Mouse (Mus musculus) embryonic facial prominence, embryonic 10.5 days (tissue): Measurements from ENCODE around the gene 4931414P19Rik. TPM values are rescaled to one million over a fixed set of nuclear protein-coding genes. Genes with fewer than 3 reads are reported as not detected.

Experiments
- DNase-seq: peaks from one replicate; pipeline ENCODE4 v3.0.0-alpha.2; 2017; ENCODE audit warnings: low spot score
- H3K27ac ChIP-seq: fragments of 300-500 bp; sonication (generic); replicated peaks from 2 replicates; pipeline ENCODE4 v1.5.1; 2016; ENCODE audit warnings: mild to moderate bottlenecking
- H3K27me3 ChIP-seq: fragments of 300-500 bp; sonication (generic); replicated peaks from 2 replicates; pipeline ENCODE4 v1.6.1; 2016; ENCODE audit warnings: low read depth, mild to moderate bottlenecking; ENCODE audit not compliant: poor library complexity, severe bottlenecking
- H3K36me3 ChIP-seq: fragments of 300-500 bp; sonication (generic); replicated peaks from 2 replicates; pipeline ENCODE4 v1.6.1; 2016; ENCODE audit warnings: mild to moderate bottlenecking, moderate library complexity
- H3K4me1 ChIP-seq: fragments of 300-500 bp; sonication (generic); 2 replicates; pipeline ENCODE4 v1.6.1; 2016
- H3K4me3 ChIP-seq: fragments of 300-500 bp; sonication (generic); 2 replicates; pipeline ENCODE4 v1.5.1; 2016; ENCODE audit warnings: mild to moderate bottlenecking, moderate library complexity
- H3K9me3 ChIP-seq: fragments of 300-500 bp; sonication (generic); 2 replicates; pipeline ENCODE4 v1.6.1; 2016; ENCODE audit warnings: mild to moderate bottlenecking
- WGBS: fragments of 180-500 bp; shearing (Covaris S2); methylation state at CpG from one replicate; pipeline ENCODE4 v1.1.7; 2016; 5-methylcytosine and 5-hydroxymethylcytosine counted together
- microRNA counts: library from miRNA; unstranded; fragments of <30 nt; microRNA quantifications from one replicate; lab custom pipeline; 2017
- microRNA-seq: library from miRNA; unstranded; fragments of <30 nt; microRNA quantifications from one replicate; pipeline ENCODE4, GENCODE M21; 2017
- polyA plus RNA-seq: library from polyadenylated mRNA; unstranded; fragments of >200 nt; fragmentation: Nextera tagmentation; extraction: Ambion mirVana; gene quantifications from 2 replicates; pipeline ENCODE4 v1.2.1, GENCODE M21; 2016

Gene 4931414P19Rik
- polyA plus RNA-seq, 1 experiment from 2014 or later, result 9.3 TPM

DNA sequence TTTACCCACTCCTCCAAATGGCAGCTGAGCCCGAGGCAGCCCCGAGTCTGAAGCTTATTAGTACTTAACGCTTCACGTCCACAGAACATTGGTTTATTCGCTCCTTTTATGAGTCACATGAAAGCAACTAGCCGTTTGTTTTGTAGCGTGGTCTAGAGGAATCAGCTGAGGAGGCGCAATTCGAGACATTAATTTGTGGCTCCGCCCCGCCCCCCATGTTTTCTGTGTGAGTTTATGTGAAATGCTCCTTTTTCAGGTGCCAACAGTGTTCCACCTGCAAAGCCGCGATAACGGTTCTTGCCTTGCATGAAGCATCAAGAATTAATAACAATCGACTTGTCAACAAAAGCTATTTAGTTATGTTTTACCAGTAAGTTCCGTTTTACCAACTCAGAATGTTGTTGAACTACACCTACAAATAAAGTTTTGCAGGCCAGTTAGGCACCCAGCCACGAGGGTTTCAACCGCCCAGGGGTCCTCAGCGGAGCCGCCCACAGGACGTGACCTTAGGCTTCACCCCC is 52.3 kb downstream of the 4931414P19Rik start:
- no peaks in the 10 kb centered on the region; the same call in 1 of the 2 replicates for H3K27me3 ChIP-seq
- H3K36me3 ChIP-seq, result peaks cover 38% of the 10 kb centered on the region
- peaks cover 15% of the 10 kb centered on the region for H3K4me1 ChIP-seq
- 6% methylated on average over 21 of the region's 21 CpGs for WGBS
- peak overlapping the region; percentile 96 for H3K27ac ChIP-seq
- peak; percentile 61 for DNase-seq
- H3K9me3 ChIP-seq, result no peaks in the 10 kb centered on the region
- peak overlapping the region; percentile 72 for H3K4me3 ChIP-seq

DNA sequence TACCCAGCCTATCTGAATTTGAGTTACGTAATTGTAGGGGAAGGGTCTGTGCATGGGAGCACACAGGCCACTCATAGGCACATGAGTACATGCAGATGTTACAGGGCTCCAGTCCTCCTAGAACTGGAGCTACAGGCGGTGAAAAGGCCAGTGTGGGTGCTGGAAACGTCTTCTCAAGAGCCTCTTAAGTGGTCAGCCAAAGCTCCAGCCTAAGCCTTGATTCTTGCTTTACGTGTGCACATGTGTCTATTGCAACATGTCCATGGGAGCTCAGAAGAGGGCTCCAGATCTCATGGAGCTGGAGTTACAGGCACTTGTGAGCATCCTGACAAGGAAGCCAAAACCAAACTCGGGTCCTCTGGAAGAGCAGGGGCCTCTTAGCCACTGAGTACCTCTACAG is 61.1 kb downstream of the 4931414P19Rik start:
- DNase-seq, result no peak
- Histone ChIP-seq H3K27me3 (no peaks in the 10 kb centered on the region), H3K36me3 (peaks cover 87% of the 10 kb centered on the region), H3K4me1 (peaks cover 4% of the 10 kb centered on the region; the same call in 1 of the 2 replicates), H3K27ac (no peak overlapping the region), H3K4me3 (no peak overlapping the region), H3K9me3 (no peaks in the 10 kb centered on the region)
- WGBS, result 96% methylated on average over 5 of the region's 5 CpGs

DNA sequence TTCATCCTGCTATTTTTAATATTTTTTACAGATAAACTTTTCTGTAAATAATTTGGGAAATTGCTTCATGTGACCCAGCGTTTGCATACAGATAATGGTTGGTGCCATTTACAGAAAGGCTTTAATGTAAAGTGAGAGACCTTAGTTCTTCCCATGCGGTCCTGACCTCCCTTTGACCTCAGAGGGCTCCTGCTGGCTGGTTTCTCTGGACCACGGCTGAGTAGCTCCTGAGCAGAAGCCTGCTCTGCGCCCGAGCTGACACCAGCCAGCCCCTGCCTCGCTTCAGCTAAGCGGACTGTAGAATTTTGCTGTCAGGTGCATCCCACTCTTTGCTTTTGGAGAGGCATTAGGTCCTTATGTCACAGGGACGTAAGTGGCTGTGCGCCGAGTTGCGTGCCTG is 65.0 kb downstream of the 4931414P19Rik start:
- peaks cover 51% of the 10 kb centered on the region for H3K36me3 ChIP-seq
- peaks cover 4% of the 10 kb centered on the region; the same call in 1 of the 2 replicates for H3K4me1 ChIP-seq
- no peak overlapping the region for H3K4me3 ChIP-seq
- H3K27ac ChIP-seq, result no peak overlapping the region
- 76% methylated on average over 11 of the region's 11 CpGs for WGBS
- DNase-seq, result no peak
- no peaks in the 10 kb centered on the region for H3K27me3 ChIP-seq
- no peaks in the 10 kb centered on the region for H3K9me3 ChIP-seq

DNA sequence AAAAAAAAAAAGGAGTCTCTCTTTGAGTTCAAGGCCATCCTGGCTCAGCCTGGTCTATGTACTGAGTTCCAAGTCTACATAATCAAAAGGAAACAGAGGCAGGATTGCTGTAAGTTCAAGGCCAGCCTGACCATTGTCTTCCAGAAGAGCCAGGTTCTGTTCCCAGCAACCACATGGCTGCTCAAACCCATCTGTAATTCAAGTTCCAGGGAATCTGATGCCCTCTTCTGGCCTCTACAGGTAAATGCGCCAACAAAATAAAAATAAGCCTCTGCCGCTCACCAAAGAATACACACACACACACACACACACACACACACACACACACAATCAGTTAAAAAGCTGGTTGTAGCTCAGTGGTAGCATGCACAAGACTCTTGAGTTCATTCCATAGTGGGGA is 67.2 kb downstream of the 4931414P19Rik start:
- Histone ChIP-seq H3K4me1 (peaks cover 4% of the 10 kb centered on the region; the same call in 1 of the 2 replicates), H3K4me3 (no peak overlapping the region), H3K36me3 (peaks cover 31% of the 10 kb centered on the region), H3K9me3 (no peaks in the 10 kb centered on the region), H3K27me3 (no peaks in the 10 kb centered on the region), H3K27ac (no peak overlapping the region)
- no peak for DNase-seq
- whole genome bisulfite sequencing, result 77% methylated on average over 2 of the region's 2 CpGs

MicroRNA genes within 50 kb of the gene (microRNA counts, 519-probe panel; counts per million panel counts)
- microRNA mmu-miR-686 (lab: Ali Mortazavi, UCI), result 188 counts per million, percentile 57 among the panel's probes with 10 or more counts

Small RNA genes within 50 kb of the gene (microRNA-seq; reads per million reads assigned to microRNA genes)
- gene Mir686, result not detected
- not detected for gene Mir6948

Other genes with a start within 250 kb of the 4931414P19Rik start
- gene Oxa1l, start 245.2 kb downstream of the 4931414P19Rik start, polyA plus RNA-seq, result 49.1 and 51.5 TPM in 2 replicates
- gene Slc7a7, start 188.2 kb downstream of the 4931414P19Rik start, polyA plus RNA-seq, result 3.6 and 4.2 TPM in 2 replicates
- 201 and 207 TPM in 2 replicates for gene Mrpl52, start 179.1 kb downstream of the 4931414P19Rik start, polyA plus RNA-seq
- gene Mmp14, start 174.4 kb downstream of the 4931414P19Rik start, polyA plus RNA-seq, result 62.7 and 69.5 TPM in 2 replicates
- gene Lrp10, start 141.9 kb downstream of the 4931414P19Rik start, polyA plus RNA-seq, result 23.2 and 23.4 TPM in 2 replicates
- 9.1 and 9.9 TPM in 2 replicates for gene Rem2, start 129.9 kb downstream of the 4931414P19Rik start, polyA plus RNA-seq
- gene Prmt5, start 88.5 kb downstream of the 4931414P19Rik start, polyA plus RNA-seq, result 139 and 149 TPM in 2 replicates
- gene Haus4, start 51.4 kb downstream of the 4931414P19Rik start, polyA plus RNA-seq, result 58.9 and 60.5 TPM in 2 replicates
- 79.7 and 95.4 TPM in 2 replicates for gene Ajuba, start 28.4 kb downstream of the 4931414P19Rik start, polyA plus RNA-seq
- gene Psmb5, start 12.0 kb upstream of the 4931414P19Rik start, polyA plus RNA-seq, result 486 and 490 TPM in 2 replicates
- 0.04 and 0.12 TPM in 2 replicates for gene Psmb11, start 15.4 kb upstream of the 4931414P19Rik start, polyA plus RNA-seq
- gene Gm17606, start 35.0 kb upstream of the 4931414P19Rik start, polyA plus RNA-seq, result not detected in 2 replicates
- gene Cdh24, start 35.4 kb upstream of the 4931414P19Rik start, polyA plus RNA-seq, result 5.3 and 6.0 TPM in 2 replicates
- 115 and 116 TPM in 2 replicates for gene 1700123O20Rik, start 80.2 kb upstream of the 4931414P19Rik start, polyA plus RNA-seq
- 150 and 152 TPM in 2 replicates for gene Acin1, start 80.9 kb upstream of the 4931414P19Rik start, polyA plus RNA-seq
- gene Gm29776, start 92.8 kb upstream of the 4931414P19Rik start, polyA plus RNA-seq, result 0.10 and 0.12 TPM in 2 replicates
- gene Cebpe, start 106.2 kb upstream of the 4931414P19Rik start, polyA plus RNA-seq, result not detected in 2 replicates
- gene Slc7a8, start 176.0 kb upstream of the 4931414P19Rik start, polyA plus RNA-seq, result 1.3 and 1.6 TPM in 2 replicates
- gene Rnf212b, start 208.1 kb upstream of the 4931414P19Rik start, polyA plus RNA-seq, result not detected in 2 replicates